Mouse (Mus musculus) urinary bladder, postnatal 4 days (tissue): ENCODE results near the gene Heatr4.
A peak's percentile ranks its signal among the peaks of the same experiment; 100 is the strongest.
"Not testable (repeated sequence)": the region's sequence is repeated elsewhere in the genome, so short reads cannot be mapped to it uniquely, and the experiment has no call there.

Experiments used
- DNase-seq, 2 experiments: peaks; one replicate each; pipeline ENCODE4 v3.0.0; 2021 to 2022; ENCODE audit warnings: low spot score in 2 of 2

Gene Heatr4

DNA sequence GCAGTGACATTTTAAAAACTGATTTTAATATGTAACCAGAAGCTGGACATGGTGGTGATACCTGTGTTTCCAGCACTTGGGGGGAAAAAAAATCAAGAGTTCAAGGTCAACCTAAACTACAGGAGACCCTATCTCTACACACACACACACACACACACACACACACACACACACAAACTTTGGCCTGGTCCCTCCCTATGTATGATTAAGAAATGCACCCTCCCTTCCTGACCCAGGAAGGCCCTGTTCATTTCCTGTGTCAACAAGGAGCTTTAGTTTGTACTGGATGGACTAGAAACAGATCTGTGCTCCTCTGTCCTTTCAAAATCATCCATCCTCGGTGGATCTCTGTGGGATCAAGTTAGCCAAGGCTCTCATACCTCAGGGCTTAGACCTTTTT is 46.1 kb downstream of the Heatr4 start:
- not testable (repeated sequence) for DNase-seq

DNA sequence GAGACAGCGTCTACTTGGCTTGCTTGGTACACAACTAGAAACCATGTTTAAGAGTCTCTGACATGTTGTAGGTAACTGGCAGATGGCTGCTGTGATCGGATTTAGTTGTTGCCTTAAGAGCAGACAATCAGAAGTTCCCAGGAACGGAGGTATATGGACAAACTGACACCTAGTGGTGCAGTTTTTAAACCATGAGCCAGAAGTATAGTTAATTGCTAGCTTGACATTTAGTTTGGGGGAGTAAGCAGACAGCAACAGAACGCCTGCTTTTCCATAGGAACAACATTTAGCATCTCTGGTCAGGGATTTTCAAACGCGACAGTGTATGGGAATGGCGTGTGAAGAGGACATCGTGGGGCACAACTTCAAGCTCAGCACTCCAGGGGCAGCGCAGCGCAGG is 47.1 kb downstream of the Heatr4 start:
- no peak for DNase-seq

DNA sequence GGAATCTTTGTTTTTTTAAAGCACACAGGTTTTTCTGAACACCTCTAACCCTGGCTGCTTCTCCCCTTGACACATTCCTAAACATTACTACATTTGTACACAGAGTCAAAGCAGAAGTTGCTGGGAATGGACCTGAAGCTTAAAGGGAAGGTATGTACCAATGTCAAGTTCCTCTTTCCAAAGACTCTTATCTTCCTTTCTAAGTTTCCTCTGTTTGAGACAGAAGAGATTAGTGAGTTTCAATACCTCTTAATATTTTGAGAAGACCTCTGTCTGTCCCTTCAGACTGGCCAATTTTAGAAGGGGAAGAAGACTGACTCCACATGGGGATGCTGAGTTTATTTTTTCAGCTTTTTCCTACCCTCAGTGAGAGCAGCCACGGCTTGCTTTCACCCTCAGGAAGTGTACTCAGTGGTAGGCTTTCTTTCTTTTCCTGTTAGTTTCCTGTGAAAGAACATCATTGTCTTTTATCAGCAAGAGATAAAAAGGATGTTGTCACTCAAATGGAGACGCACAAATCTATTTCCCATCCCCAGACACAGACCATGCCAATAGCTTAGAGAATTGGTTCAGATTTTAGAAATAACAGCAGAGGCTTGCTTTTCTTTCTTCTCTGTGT is 55.4 kb downstream of the Heatr4 start:
- DNase-seq = no peak

DNA sequence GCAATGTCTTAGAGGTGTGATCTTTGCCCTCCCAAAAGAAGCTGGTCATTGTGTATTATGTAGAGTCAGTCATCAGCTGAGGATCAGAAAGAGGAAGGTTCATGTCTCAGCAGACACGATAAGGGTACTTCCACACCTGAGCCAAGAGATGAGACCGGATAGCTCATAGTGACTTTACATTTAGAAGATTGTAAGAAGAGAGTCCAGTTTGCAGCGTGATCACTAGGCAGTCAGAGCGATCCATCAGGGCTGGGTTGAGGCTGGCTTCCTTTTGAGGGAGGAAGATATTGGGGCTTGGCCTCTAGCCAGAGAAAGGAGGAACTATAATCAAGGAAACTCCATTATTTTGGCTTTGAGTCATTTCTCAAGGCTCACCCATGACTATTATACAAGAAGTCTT is 56.9 kb downstream of the Heatr4 start:
- DNase-seq = no peak

DNA sequence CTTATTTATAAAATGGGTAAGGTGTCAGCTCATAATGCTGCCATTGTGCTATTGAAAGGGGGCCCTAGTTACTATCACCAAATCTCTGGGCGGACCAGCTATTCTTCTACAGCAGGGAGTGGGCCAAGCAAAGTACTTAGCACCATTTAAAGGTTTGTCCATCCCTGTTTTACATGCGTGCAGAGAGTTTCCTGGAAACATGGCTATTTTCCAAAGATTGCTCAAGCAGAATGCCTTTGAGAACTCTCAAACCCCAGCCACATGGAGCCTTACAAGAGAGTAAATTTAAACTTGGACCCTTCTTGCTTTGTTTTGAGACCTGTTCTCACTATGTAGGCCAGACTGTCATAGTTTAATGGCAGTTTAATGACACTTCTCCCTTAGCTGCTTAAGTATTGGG is 58.6 kb downstream of the Heatr4 start:
- DNase-seq = no peak

DNA sequence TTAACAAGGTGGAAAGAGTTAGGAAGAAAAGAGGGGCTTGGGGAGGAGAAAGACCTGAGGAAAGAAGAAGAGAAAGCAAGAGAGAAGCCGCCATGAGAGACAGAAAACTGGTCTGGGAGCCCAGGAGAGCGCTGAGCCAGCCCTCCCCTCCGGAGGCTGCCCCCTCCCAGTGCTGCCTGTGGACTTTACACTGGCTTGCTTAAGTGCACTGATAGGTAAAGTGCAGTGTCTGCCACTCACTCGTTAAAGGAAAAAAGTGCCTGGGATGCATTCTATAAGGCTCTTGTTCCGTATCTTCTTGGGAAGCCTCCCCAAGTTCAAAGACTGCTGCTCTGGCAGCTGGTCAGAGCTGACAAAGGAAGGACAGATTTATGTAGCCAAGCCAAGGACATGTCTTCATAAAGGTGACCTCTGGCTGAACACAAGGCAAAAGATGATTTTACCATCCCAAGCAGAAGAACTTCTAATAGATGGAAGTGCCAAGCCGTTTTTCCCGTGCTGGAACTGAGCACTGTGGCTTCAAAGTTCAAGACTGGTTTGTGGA is 59.4 kb downstream of the Heatr4 start:
- DNase-seq = no peak

DNA sequence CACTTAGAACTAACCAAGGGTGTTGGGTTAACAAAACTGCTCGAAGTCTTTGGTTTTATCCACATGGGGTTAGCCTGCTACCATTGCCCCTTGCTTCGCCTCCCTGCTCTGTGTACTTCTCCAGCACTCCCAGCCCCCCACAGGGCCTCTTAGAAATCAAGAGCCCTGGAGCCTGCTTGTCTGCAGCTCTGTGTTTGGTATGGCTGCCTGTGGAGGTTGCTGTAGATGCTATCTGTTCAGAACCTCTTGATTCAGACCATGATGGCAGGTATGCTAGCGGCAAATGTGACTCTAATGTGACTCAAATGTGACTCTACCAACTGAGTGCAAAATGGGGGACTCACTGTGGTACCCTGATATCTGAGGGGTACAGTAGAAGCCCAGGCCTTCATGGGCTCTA is 60.3 kb downstream of the Heatr4 start:
- DNase-seq = no peak

DNA sequence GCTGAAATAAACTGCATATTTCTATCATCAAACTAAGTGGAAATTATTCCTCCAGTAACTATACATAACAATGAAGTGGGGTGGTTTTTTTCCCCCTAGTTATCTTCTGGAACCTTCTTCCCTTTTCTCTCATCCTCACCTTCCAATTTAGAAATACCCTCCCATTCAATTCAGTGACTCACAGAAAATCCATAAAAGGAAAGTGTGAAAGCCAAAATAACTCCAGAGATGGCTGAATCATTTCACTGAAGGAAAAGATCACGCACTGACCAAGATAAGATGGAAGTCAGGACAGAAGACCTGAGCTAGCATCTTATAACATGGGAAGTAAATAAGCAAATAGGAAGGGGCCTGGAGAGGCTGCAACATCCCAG is 61.2 kb downstream of the Heatr4 start:
- DNase-seq = no peak

DNA sequence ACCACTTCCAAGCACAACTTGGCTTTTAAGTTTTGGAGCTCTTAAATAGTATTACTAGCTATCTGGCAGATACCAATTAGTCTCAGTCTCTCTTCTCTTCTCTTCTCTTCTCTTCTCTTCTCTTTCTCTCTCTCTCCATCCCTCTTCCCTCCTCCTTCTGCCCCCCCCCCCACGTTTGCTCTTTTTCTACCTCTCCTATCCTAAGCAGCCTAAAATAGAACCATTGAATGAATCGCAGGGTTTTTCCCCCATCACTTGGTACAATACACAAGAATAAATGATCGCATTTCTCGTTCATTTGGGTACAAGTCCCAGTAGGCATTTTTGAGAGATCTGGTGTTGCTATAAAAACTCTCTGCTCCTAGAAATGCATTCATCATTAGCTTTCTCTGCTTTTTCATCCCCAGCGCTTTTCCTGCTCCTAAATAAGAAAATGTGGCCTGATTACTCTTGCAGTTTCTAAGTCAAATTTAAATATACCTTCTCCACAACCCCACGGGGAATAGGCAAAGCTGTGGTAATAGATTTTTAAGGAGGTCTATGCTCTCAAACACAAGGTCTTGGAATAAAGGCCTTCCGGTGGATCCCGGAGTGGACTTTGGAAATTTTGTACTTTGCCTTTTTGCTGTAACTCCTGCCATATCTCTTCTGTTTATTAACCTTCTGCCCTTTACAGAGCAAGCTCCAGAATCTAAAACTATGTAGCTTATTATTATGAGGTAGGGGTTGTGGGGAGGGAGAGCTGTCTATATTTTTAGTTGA is 61.7 kb downstream of the Heatr4 start:
- no peak for DNase-seq

DNA sequence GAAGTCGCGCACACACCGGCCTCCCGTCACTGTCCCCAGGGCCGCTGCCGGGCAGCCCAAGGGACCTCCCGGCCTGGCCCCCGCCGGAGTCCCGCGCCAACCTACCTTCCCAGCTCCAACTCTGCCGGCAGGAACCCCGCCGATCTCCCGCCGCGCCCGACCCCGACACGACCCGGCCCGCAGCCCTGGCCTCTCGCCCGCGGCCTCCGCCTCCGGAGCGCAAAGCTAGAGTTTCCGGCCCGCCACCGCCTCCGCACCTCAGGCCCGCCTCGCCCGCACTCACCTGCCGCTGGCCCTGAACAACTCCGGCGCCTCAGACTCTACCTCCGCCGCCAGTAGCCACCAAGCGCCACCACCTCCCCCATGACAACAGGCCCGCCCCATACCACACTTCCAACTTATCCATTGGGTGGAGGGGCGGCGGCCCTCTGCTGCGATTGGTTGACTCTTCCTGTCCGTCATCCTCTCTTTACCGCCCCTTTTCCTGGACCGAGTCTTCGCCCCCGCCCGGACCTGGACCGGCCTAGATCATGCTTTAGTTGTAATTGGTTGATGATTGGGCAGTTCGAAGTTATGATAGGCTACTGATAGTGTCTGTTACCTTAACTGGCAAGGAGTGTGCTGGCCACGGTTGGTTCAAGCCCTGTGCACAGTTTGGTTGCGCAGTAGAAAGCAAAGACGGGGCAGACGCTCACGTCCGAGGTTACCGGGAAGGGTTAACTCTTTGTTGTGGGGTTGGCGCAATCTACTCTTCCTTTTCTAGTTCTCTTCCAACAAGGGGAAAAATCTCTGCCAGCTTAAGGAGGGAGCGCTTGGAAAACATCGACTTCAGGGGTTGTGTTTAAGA is 62.9 kb downstream of the Heatr4 start, which contains the start of gene Numb:
Gene Numb (minus strand): TSS at position 400 of the 847 bp plus-strand sequence.
- peak; percentile 97 to 98 for DNase-seq

DNA sequence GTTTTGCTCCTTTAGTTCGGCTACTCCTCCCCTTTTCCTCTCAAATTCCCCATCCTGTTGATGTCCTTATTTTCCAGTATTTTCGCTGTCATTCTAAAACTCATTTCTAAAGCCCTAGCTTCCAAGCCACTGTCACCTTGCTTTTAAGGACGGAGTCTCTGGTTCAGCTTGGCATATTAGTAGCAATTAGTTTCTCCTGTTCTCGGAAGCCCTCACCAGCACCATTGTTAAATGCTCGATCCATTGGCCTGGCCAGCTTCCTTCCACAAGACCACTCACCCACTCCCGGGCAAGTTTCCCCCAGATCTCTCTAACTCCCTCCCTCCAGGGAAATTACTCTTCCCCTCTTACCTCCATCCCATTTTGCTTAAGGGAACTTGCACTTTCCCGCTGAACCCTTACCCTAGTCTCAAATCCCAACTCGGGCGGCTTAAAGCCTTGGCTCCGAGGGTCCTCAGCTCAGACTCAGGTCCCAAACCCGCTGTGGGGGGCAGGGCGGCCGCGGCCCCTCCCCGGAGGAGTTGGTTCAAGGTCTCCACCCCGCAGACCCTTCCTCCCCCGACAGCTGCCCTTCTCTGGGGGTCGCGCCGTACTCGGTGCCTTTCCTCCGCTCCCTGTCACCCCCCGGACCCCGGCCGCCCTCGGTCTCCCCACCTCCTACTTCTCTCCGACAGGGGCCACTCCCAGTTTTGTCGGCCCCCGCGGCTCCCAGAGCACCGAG is 63.8 kb downstream of the Heatr4 start:
- no peak for DNase-seq

DNA sequence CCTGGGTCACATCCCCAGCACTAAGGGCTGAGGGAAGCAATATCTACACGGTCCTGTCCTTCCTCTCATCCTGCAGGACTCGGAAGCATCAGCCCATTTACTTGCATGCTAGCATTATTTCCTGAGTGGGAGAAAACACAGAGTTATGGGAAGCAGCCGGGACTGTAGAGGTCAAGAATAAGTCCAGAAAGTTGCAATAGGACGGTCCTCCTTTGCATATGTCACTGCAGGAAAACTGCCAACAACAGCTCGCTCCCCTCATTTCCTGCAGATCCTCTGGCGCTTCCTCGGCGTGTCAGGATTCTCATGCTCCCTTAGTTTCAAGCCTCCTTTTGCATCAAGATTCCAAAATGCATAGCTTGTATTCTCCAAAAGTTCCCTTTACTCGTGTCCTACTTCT is 67.8 kb downstream of the Heatr4 start:
- no peak for DNase-seq

DNA sequence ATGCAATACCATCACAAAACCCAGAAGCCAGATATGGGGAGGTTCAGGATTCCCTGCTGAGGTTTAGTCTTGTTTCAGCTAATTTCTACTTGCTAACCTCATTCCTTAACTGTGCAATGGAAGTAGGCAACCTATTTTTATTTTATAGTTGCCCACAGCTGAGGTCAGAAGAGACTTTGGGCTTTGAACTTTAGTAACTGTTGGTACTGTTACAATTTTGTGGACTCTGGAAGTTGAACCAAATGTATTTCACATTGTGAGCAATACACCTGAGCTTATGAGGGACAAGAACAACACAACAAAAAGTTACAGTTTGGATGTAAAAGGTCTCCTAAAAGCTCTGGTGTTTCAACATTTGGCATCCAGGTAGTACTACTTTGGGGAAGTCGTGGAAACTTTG is 69.9 kb downstream of the Heatr4 start:
- no peak for DNase-seq

DNA sequence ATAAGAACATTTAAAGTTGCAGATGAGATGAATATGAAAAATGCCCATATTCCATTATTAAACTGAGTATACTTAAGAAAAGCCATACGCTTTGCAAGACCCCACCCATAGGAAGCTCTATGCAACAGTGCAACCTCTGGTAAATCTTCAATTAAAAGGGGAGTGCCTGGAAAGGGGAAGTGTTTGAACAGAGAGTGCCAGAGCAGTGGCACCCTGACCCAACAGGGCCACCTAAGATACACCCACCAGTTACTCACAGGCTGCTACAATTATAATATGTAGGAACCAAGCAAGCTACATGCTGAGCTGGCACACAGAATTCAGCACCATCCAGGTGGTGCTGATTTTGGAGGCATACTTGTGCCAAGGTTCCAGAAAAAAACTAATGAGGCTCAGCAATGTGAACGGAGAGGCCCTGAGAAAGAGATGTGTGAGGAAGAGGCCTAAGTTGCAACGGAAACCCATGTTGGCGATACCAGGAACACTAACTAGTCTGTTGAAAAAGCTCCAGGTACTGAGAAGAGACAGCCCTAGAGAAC is 70.4 kb downstream of the Heatr4 start:
- DNase-seq = no peak

DNA sequence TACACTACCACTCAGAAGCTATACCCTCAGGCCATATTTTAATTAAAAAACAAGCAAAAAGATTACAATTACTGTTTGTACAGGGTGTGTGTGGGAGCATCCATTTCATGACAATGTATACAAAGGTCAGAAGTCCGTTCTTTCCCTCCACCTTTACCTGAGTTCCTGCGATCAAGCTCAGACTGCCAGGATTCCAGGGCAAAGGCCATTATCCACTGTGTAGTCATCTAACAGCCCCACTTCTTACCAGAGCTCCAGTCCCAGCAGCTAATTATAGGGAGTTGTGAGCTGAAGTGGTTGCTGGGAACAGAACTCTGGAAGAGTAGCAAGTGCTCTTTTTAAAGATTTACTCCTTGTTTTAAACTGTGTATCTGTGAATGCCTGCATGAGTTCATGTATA is 74.2 kb downstream of the Heatr4 start:
- DNase-seq = no peak
